Mouse (Mus musculus) cortical plate, adult 2 months (tissue): ENCODE data around the gene Gphn. TPM values are rescaled to one million over a fixed set of nuclear protein-coding genes. Genes with fewer than 3 reads are reported as not detected.

Source experiments
- H3K27ac ChIP-seq: fragments of 200-500 bp; 2 replicates; pipeline ENCODE4 v1.5.1; 2012; ENCODE audit warnings: low read length, control low read depth, inconsistent platforms; ENCODE audit not compliant: insufficient read depth
- H3K4me1 ChIP-seq: fragments of 200-500 bp; 2 replicates; pipeline ENCODE4 v1.6.1; 2011; ENCODE audit warnings: low read length; ENCODE audit not compliant: control insufficient read depth, insufficient read depth
- H3K4me3 ChIP-seq: fragments of 200-500 bp; 2 replicates; pipeline ENCODE4 v1.5.1; 2011; ENCODE audit warnings: mild to moderate bottlenecking, low read length, control low read depth; ENCODE audit not compliant: insufficient read depth
- CTCF ChIP-seq: fragments of 200-500 bp; IDR thresholded peaks from 2 replicates; pipeline ENCODE4 v1.5.1; 2011; ENCODE audit warnings: mild to moderate bottlenecking, control low read depth, low read length; ENCODE audit not compliant: insufficient read depth; ENCODE audit errors: extremely low read depth
- POLR2A ChIP-seq: fragments of 200-500 bp; IDR thresholded peaks from 2 replicates; pipeline ENCODE4 v1.6.1; 2011; ENCODE audit warnings: mild to moderate bottlenecking, low read length, control low read depth; ENCODE audit not compliant: insufficient read depth; ENCODE audit errors: extremely low read depth
- polyA plus RNA-seq: library from polyadenylated mRNA; depleted of rRNA; stranded (reverse); fragments of >200 nt; gene quantifications from 2 replicates; pipeline ENCODE4 v1.2.3, GENCODE M21; 2012

Gphn gene
- polyA plus RNA-seq, 1 experiment = 64.1 TPM

- Histone ChIP-seq H3K4me1 (no peaks in the 10 kb centered on the region), H3K4me3 (no peak overlapping the region)
- TF ChIP-seq CTCF = no peak
- no peak for TF ChIP-seq POLR2A
Observed at GRCm38 (mm10) chr12:78219191-78219825, 6.9 kb upstream of the Gphn start.

DNA sequence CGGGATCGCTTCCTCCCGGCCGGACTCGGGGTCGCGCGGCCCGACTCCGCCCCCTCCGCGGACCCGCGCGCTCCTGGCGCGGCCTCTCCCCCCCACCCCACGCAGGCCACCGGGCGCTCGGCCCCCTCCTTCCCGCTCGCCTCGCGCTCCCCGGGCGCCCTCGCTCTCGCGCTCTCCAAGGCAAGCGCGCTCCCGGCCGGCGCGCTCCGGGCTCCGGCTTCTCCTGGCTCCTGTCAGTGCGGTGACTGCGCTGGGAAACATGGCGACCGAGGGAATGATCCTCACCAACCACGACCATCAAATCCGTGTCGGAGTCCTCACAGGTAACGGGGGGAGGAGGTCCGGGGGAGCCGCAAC is 318 bp downstream of the Gphn start:
- Histone ChIP-seq H3K4me3 (peak overlapping the region; percentile 93), H3K27ac (peak overlapping the region; percentile 79), H3K4me1 (peaks cover 2% of the 10 kb centered on the region; the same call in 1 of the 2 replicates)
- peak; percentile 52; the same call in 1 of the 2 replicates for TF ChIP-seq POLR2A
- TF ChIP-seq CTCF = no peak

More at GRCm38 (mm10) chr12:78219191-78219825, 6.9 kb upstream of the Gphn start:
- no peak overlapping the region for H3K27ac ChIP-seq

GRCm38 (mm10) chr12:78227021-78227932 is 1.1 kb downstream of the Gphn start:
- no peak for TF ChIP-seq POLR2A
- no peak for TF ChIP-seq CTCF
- peak overlapping the region; percentile 93 for H3K4me3 ChIP-seq

GRCm38 (mm10) chr12:78228139-78228538 is 2.0 kb downstream of the Gphn start:
- Histone ChIP-seq H3K27ac (no peak overlapping the region), H3K4me3 (peak overlapping the region; percentile 93; the same call in 1 of the 2 replicates), H3K4me1 (peaks cover 2% of the 10 kb centered on the region; the same call in 1 of the 2 replicates)
- TF ChIP-seq CTCF (no peak), POLR2A (no peak)

More at GRCm38 (mm10) chr12:78227021-78227932, 1.1 kb downstream of the Gphn start:
- Histone ChIP-seq H3K4me1 (peaks cover 2% of the 10 kb centered on the region; the same call in 1 of the 2 replicates), H3K27ac (peak overlapping the region; percentile 79)

GRCm38 (mm10) chr12:78232560-78232959 is 6.4 kb downstream of the Gphn start:
- peaks cover 2% of the 10 kb centered on the region; the same call in 1 of the 2 replicates for H3K4me1 ChIP-seq
- no peak overlapping the region for H3K4me3 ChIP-seq
- no peak overlapping the region for H3K27ac ChIP-seq
- TF ChIP-seq POLR2A (no peak), CTCF (no peak)

DNA sequence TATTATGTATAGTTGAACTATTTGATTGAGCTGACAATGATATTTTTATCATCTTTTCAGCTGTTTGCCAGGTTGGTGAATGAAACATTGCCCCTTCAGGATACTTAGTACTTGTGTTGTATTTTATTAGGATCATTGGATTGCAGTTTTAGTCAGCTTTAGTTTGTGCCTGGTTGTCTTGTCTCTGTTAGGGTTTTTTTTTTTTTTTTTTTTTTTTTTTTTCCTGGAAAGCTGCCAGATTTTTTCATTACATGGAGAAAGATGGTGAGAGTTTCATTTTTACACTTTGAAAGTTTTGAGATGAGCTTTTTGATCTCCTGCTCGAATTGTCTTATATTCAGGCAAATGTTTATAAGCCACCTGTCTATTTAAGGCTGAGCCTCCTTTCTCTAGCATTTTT is 22.2 kb downstream of the Gphn start:
- Histone ChIP-seq H3K4me1 (no peaks in the 10 kb centered on the region), H3K27ac (no peak overlapping the region), H3K4me3 (no peak overlapping the region)
- TF ChIP-seq POLR2A (no peak), CTCF (no peak)

DNA sequence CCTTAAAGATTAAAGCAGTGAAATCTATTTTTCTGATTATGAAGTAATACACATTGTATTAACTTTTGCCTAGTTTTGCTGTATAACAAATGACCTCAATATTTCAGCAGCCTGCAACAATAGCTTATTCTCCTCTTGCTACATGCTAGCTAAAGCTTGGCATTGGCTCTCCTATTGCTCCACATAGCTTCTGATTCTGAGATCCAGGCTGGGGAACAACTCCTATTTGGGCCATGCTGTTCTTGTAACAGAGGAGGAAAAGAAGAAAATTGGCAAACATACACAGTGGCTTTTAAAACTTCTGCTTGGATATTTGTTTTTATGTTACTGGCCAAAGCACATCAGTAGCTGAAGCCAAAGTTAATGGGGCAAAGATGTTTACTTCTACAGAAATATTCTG is 23.0 kb downstream of the Gphn start:
- no peak for TF ChIP-seq POLR2A
- TF ChIP-seq CTCF = no peak
- no peak overlapping the region for H3K27ac ChIP-seq
- no peaks in the 10 kb centered on the region for H3K4me1 ChIP-seq
- H3K4me3 ChIP-seq = no peak overlapping the region

GRCm38 (mm10) chr12:78277386-78277785 is 51.2 kb downstream of the Gphn start:
- H3K4me1 ChIP-seq = no peaks in the 10 kb centered on the region
- TF ChIP-seq CTCF = no peak
- TF ChIP-seq POLR2A = no peak
- no peak overlapping the region for H3K4me3 ChIP-seq
- no peak overlapping the region for H3K27ac ChIP-seq

GRCm38 (mm10) chr12:78290384-78290783 is 64.2 kb downstream of the Gphn start:
- TF ChIP-seq CTCF (no peak), POLR2A (no peak)
- H3K4me1 ChIP-seq = no peaks in the 10 kb centered on the region; the same call in 1 of the 2 replicates

More at GRCm38 (mm10) chr12:78290384-78290783, 64.2 kb downstream of the Gphn start:
- no peak overlapping the region for H3K27ac ChIP-seq
- no peak overlapping the region for H3K4me3 ChIP-seq
